Mouse (Mus musculus) urinary bladder, postnatal 0 days (tissue): ENCODE measurements around the gene Eif4g1. TPM values are rescaled to one million over a fixed set of nuclear protein-coding genes. Genes with fewer than 3 reads are reported as not detected.

Experiments used
- polyA plus RNA-seq: library from polyadenylated mRNA; unstranded; fragments of >200 nt; fragmentation: Nextera tagmentation; extraction: Ambion mirVana; gene quantifications from 2 replicates; pipeline ENCODE4 v1.2.1, GENCODE M21; 2015

Eif4g1 gene
- polyA plus RNA-seq, result 106 and 116 TPM in 2 replicates

GRCm38 (mm10) chr16:20668013-20668412 lies at the start of gene Eif4g1:
Gene Eif4g1 (plus strand): TSS chr16:20668313.

GRCm38 (mm10) chr16:20621191-20621990 lies 46.7 kb upstream of the Eif4g1 start, which contains the start of gene Camk2n2:
Gene Camk2n2 (minus strand): TSS chr16:20621287.

GRCm38 (mm10) chr16:20629731-20630634 lies 38.1 kb upstream of the Eif4g1 start, which contains the start of gene Ece2:
Gene Ece2 (plus strand): TSS chr16:20629828.

GRCm38 (mm10) chr16:20651076-20651946 lies 16.8 kb upstream of the Eif4g1 start, which contains the start of gene Psmd2:
Gene Psmd2 (plus strand): TSS chr16:20651652.

GRCm38 (mm10) chr16:20693111-20693701 lies 25.1 kb downstream of the Eif4g1 start, which contains the start of gene Fam131a:
Gene Fam131a (plus strand): TSS chr16:20693241.

GRCm38 (mm10) chr16:20717181-20717977 lies 49.3 kb downstream of the Eif4g1 start, which contains the start of the genes Polr2h and Clcn2:
Gene Polr2h (plus strand): TSS chr16:20717665.
Gene Clcn2 (minus strand): TSS chr16:20717746.

GRCm38 (mm10) chr16:20732925-20733730 lies 65.0 kb downstream of the Eif4g1 start, which contains the start of gene Chrd:
Gene Chrd (plus strand): TSS chr16:20733127.

GRCm38 (mm10) chr16:20733731-20734730 lies 65.9 kb downstream of the Eif4g1 start, which contains the start of gene Thpo:
Gene Thpo (minus strand): TSS chr16:20734511.

Other genes with a start within 250 kb of the Eif4g1 start
- 33.9 and 37.5 TPM in 2 replicates for gene Abcc5, start 241.9 kb upstream of the Eif4g1 start, polyA plus RNA-seq
- 45.5 and 53.1 TPM in 2 replicates for gene Eif2b5, start 169.5 kb upstream of the Eif4g1 start, polyA plus RNA-seq
- 16.3 and 18.4 TPM in 2 replicates for gene Dvl3, start 151.3 kb upstream of the Eif4g1 start, polyA plus RNA-seq
- gene Ap2m1, start 132.8 kb upstream of the Eif4g1 start, polyA plus RNA-seq, result 388 and 392 TPM in 2 replicates
- gene Abcf3, start 119.7 kb upstream of the Eif4g1 start, polyA plus RNA-seq, result 27.3 and 32.1 TPM in 2 replicates
- 1.4 and 2.5 TPM in 2 replicates for gene Vwa5b2, start 78.8 kb upstream of the Eif4g1 start, polyA plus RNA-seq
- gene Eef1akmt4, start 56.7 kb upstream of the Eif4g1 start, polyA plus RNA-seq, result 14.9 and 18.2 TPM in 2 replicates
- gene Gm49333, start 56.7 kb upstream of the Eif4g1 start, polyA plus RNA-seq, result not detected in 2 replicates
- gene Alg3, start 56.6 kb upstream of the Eif4g1 start, polyA plus RNA-seq, result 27.5 and 30.5 TPM in 2 replicates
- 0.48 and 0.58 TPM in 2 replicates for gene Camk2n2, start 47.0 kb upstream of the Eif4g1 start, polyA plus RNA-seq
- 0.42 and 0.94 TPM in 2 replicates for gene Ece2, start 38.5 kb upstream of the Eif4g1 start, polyA plus RNA-seq
- gene Psmd2, start 16.7 kb upstream of the Eif4g1 start, polyA plus RNA-seq, result 175 and 183 TPM in 2 replicates
- 10.9 TPM in 2 replicates for gene Fam131a, start 24.9 kb downstream of the Eif4g1 start, polyA plus RNA-seq
- 52.9 and 58.7 TPM in 2 replicates for gene Polr2h, start 49.4 kb downstream of the Eif4g1 start, polyA plus RNA-seq
- gene Clcn2, start 49.4 kb downstream of the Eif4g1 start, polyA plus RNA-seq, result 1.6 TPM in 2 replicates
- 9.1 and 11.0 TPM in 2 replicates for gene Chrd, start 64.8 kb downstream of the Eif4g1 start, polyA plus RNA-seq
- 0.46 and 1.3 TPM in 2 replicates for gene Thpo, start 66.2 kb downstream of the Eif4g1 start, polyA plus RNA-seq